Mouse (Mus musculus) CH12.LX (cell line): Measurements from ENCODE around the gene Gm10197. TPM values are rescaled to one million over a fixed set of nuclear protein-coding genes. Genes with fewer than 3 reads are reported as not detected.

ENCODE experiments used
- DNase-seq: peaks from one replicate; pipeline ENCODE4 v3.0.0-alpha.2; 2013; ENCODE audit errors: extremely low read depth
- H3K27ac ChIP-seq: 2 replicates; pipeline ENCODE4 v1.5.1; 2012; ENCODE audit warnings: low read depth, mild to moderate bottlenecking, control low read depth, moderate library complexity; ENCODE audit not compliant: insufficient read depth
- H3K27me3 ChIP-seq: replicated peaks from 2 replicates; pipeline ENCODE3; 2012; ENCODE audit warnings: inconsistent platforms
- H3K36me3 ChIP-seq, 2 experiments: replicated peaks in 1 of 2; 2 replicates each; pipeline versions ENCODE3 to v1.6.1; 2012; ENCODE audit warnings: inconsistent platforms in 1 of 2, low read length in 1 of 2, mild to moderate bottlenecking in 1 of 2, mixed read lengths in 1 of 2, moderate library complexity in 1 of 2; ENCODE audit not compliant: control insufficient read depth in 1 of 2, insufficient read depth in 1 of 2
- H3K4me1 ChIP-seq, 2 experiments: 2 replicates each; pipeline ENCODE4 v1.6.1; 2012; ENCODE audit warnings: inconsistent platforms in 1 of 2, moderate library complexity in 1 of 2; ENCODE audit not compliant: insufficient read depth in 2 of 2, control insufficient read depth in 1 of 2
- H3K4me2 ChIP-seq: 2 replicates; pipeline ENCODE4 v1.6.1; 2012; ENCODE audit warnings: low read depth, mild to moderate bottlenecking, control low read depth; ENCODE audit not compliant: poor library complexity, insufficient read depth, severe bottlenecking
- H3K4me3 ChIP-seq, 3 experiments: fragments of 150-350 bp in 1 of 3; sonication (generic) in 1 of 3; replicated peaks in 1 of 3; 2 replicates each; pipeline versions ENCODE3 to v1.5.1; 2011 to 2012; ENCODE audit warnings: low read depth in 2 of 3, low read length in 2 of 3, mild to moderate bottlenecking in 2 of 3, moderate library complexity in 2 of 3, control low read depth in 1 of 3, improper control_type of control experiment in 1 of 3, inconsistent platforms in 1 of 3, mixed read lengths in 1 of 3; ENCODE audit not compliant: poor library complexity in 1 of 3
- H3K79me2 ChIP-seq: replicated peaks from 2 replicates; pipeline ENCODE4 v1.6.1; 2012; ENCODE audit warnings: mild to moderate bottlenecking, moderate library complexity; ENCODE audit not compliant: control insufficient read depth, poor library complexity, insufficient read depth, severe bottlenecking; ENCODE audit errors: extremely low read depth
- H3K9ac ChIP-seq: 2 replicates; pipeline ENCODE4 v1.6.1; 2012; ENCODE audit warnings: low read depth, mild to moderate bottlenecking, control low read depth, moderate library complexity; ENCODE audit not compliant: insufficient read depth
- H3K9me3 ChIP-seq: replicated peaks from 2 replicates; pipeline ENCODE3; 2012; ENCODE audit warnings: low read length, inconsistent platforms, mixed read lengths
- CHD1 ChIP-seq: IDR thresholded peaks from 2 replicates; pipeline ENCODE4 v1.6.1; 2012; ENCODE audit warnings: low read depth, low read length, improper control_type of control experiment, inconsistent platforms
- CHD2 ChIP-seq: IDR thresholded peaks from 2 replicates; pipeline ENCODE4 v1.6.1; 2011; ENCODE audit warnings: low read length, improper control_type of control experiment
- E2F4 ChIP-seq: IDR thresholded peaks from 2 replicates; pipeline ENCODE4 v1.6.1; 2011; ENCODE audit warnings: low read depth, low read length, improper control_type of control experiment; ENCODE audit not compliant: insufficient replicate concordance
- ELF1 ChIP-seq: IDR thresholded peaks from 2 replicates; pipeline ENCODE4 v1.6.1; 2014; ENCODE audit warnings: low read depth, mild to moderate bottlenecking, inconsistent platforms, low read length, improper control_type of control experiment
- EP300 ChIP-seq: IDR thresholded peaks from 2 replicates; pipeline ENCODE4 v1.6.1; 2011; ENCODE audit warnings: low read length, improper control_type of control experiment
- ETS1 ChIP-seq: conservative IDR thresholded peaks from 2 replicates; pipeline ENCODE4 v1.6.1; 2012; ENCODE audit warnings: low read depth, mild to moderate bottlenecking, inconsistent platforms, low read length, improper control_type of control experiment, moderate library complexity
- GABPA ChIP-seq: IDR thresholded peaks from 2 replicates; pipeline ENCODE4 v1.6.1; 2012; ENCODE audit warnings: low read depth, low read length, improper control_type of control experiment, inconsistent platforms; ENCODE audit not compliant: insufficient replicate concordance
- HCFC1 ChIP-seq: IDR thresholded peaks from 2 replicates; pipeline ENCODE4 v1.6.1; 2012; ENCODE audit warnings: low read depth, mild to moderate bottlenecking, inconsistent platforms, low read length, improper control_type of control experiment
- IRF4 ChIP-seq: IDR thresholded peaks from 2 replicates; pipeline ENCODE4 v1.6.1; 2014; ENCODE audit warnings: low read depth, mild to moderate bottlenecking, inconsistent platforms, low read length, improper control_type of control experiment
- JUN ChIP-seq: IDR thresholded peaks from 2 replicates; pipeline ENCODE4 v1.6.1; 2011; ENCODE audit warnings: low read depth, mild to moderate bottlenecking, low read length, improper control_type of control experiment, moderate library complexity; ENCODE audit not compliant: insufficient read depth
- JUND ChIP-seq: conservative IDR thresholded peaks from 2 replicates; pipeline ENCODE4 v1.6.1; 2011; ENCODE audit warnings: low read depth, low read length, improper control_type of control experiment
- MAFK ChIP-seq: IDR thresholded peaks from 2 replicates; pipeline ENCODE4 v1.6.1; 2011; ENCODE audit warnings: low read length, improper control_type of control experiment; ENCODE audit not compliant: insufficient replicate concordance
- MAX ChIP-seq: IDR thresholded peaks from 2 replicates; pipeline ENCODE4 v1.6.1; 2011; ENCODE audit warnings: low read length, improper control_type of control experiment
- MAZ ChIP-seq: IDR thresholded peaks from 2 replicates; pipeline ENCODE4 v1.6.1; 2012; ENCODE audit warnings: low read depth, mild to moderate bottlenecking, inconsistent platforms, low read length, improper control_type of control experiment, moderate library complexity
- MEF2A ChIP-seq: IDR thresholded peaks from 2 replicates; pipeline ENCODE4 v1.6.1; 2014; ENCODE audit warnings: low read depth, mild to moderate bottlenecking, inconsistent platforms, low read length, improper control_type of control experiment, borderline replicate concordance
- MXI1 ChIP-seq: IDR thresholded peaks from 2 replicates; pipeline ENCODE4 v1.6.1; 2011; ENCODE audit warnings: mild to moderate bottlenecking, low read depth, low read length, improper control_type of control experiment
- NELFE ChIP-seq: IDR thresholded peaks from 2 replicates; pipeline ENCODE4 v1.6.1; 2011; ENCODE audit warnings: low read depth, low read length, improper control_type of control experiment
- PAX5 ChIP-seq: IDR thresholded peaks from 2 replicates; pipeline ENCODE4 v1.6.1; 2012; ENCODE audit warnings: low read length, inconsistent platforms, mixed read lengths
- POLR2A ChIP-seq: IDR thresholded peaks from 2 replicates; pipeline ENCODE4 v1.6.1; 2011; ENCODE audit warnings: low read depth, mild to moderate bottlenecking, improper control_type of control experiment, low read length
- RAD21 ChIP-seq: IDR thresholded peaks from 2 replicates; pipeline ENCODE4 v1.6.1; 2011; ENCODE audit warnings: low read depth, mild to moderate bottlenecking, low read length, improper control_type of control experiment, moderate library complexity
- SIN3A ChIP-seq: IDR thresholded peaks from 2 replicates; pipeline ENCODE4 v1.6.1; 2012; ENCODE audit warnings: low read length, improper control_type of control experiment, inconsistent platforms
- SMC3 ChIP-seq: IDR thresholded peaks from 2 replicates; pipeline ENCODE4 v1.6.1; 2011; ENCODE audit warnings: low read depth, low read length, improper control_type of control experiment
- TBP ChIP-seq: conservative IDR thresholded peaks from 2 replicates; pipeline ENCODE4 v1.6.1; 2011; ENCODE audit warnings: low read depth, low read length, improper control_type of control experiment
- TCF12 ChIP-seq: IDR thresholded peaks from 2 replicates; pipeline ENCODE4 v1.6.1; 2014; ENCODE audit warnings: low read depth, mild to moderate bottlenecking, inconsistent platforms, low read length, improper control_type of control experiment
- UBTF ChIP-seq: IDR thresholded peaks from 2 replicates; pipeline ENCODE4 v1.6.1; 2012; ENCODE audit warnings: low read depth, mild to moderate bottlenecking, inconsistent platforms, low read length, improper control_type of control experiment, moderate library complexity
- USF2 ChIP-seq: conservative IDR thresholded peaks from 2 replicates; pipeline ENCODE4 v1.6.1; 2011; ENCODE audit warnings: low read depth, low read length, improper control_type of control experiment
- ZC3H11A ChIP-seq: IDR thresholded peaks from 2 replicates; pipeline ENCODE4 v1.6.1; 2012; ENCODE audit warnings: low read depth, mild to moderate bottlenecking, inconsistent platforms, low read length, improper control_type of control experiment
- ZKSCAN1 ChIP-seq: IDR thresholded peaks from 2 replicates; pipeline ENCODE4 v1.6.1; 2012; ENCODE audit warnings: low read depth, inconsistent platforms, low read length, improper control_type of control experiment, borderline replicate concordance
- ZMIZ1 ChIP-seq: IDR thresholded peaks from 2 replicates; pipeline ENCODE4 v1.6.1; 2012; ENCODE audit warnings: low read depth, mild to moderate bottlenecking, inconsistent platforms, low read length, improper control_type of control experiment
- ZNF384 ChIP-seq: IDR thresholded peaks from 2 replicates; pipeline ENCODE4 v1.6.1; 2012; ENCODE audit warnings: low read depth, low read length, improper control_type of control experiment, inconsistent platforms
- dilution Hi-C: fragments of 300-500 bp; cut with MboI; formaldehyde crosslinking; loops from 2 replicates; pipeline ENCODE4 v1.14.3; 2020; ENCODE audit warnings: low sequenced_read_pairs; ENCODE audit not compliant: extremely low pct_unique_long_range_greater_than_20kb, extremely low pct_ligation_motif_present
- in situ Hi-C: fragments of 300-500 bp; cut with MboI; formaldehyde crosslinking; loops from 3 replicates; pipeline ENCODE4 v1.14.3; 2019; ENCODE audit warnings: low sequenced_read_pairs, low pct_ligation_motif_present, low pct_unique_long_range_greater_than_20kb, mixed read lengths
- polyA plus RNA-seq: library from polyadenylated mRNA; unstranded; fragments of >175 nt; gene quantifications from 2 replicates; pipeline ENCODE4 v1.2.1, GENCODE M21; 2012; ENCODE audit warnings: low read depth; ENCODE audit not compliant: insufficient read length
- total RNA-seq, 2 experiments: library from RNA; depleted of rRNA; stranded (reverse); fragments of 300-350 nt in 1 of 2; fragments of >200 nt in 1 of 2; gene quantifications; 2 replicates each; pipeline ENCODE4 v1.2.3; 2012 to 2014

Gene Gm10197
- total and polyA plus RNA-seq, 3 experiments, result 3.9 to 11.5 TPM; not detected in 1

- Histone ChIP-seq H3K27ac (no peak overlapping the region), H3K4me1 (peaks cover 14 to 38% of the 10 kb centered on the region in 2 experiments), H3K27me3 (no peaks in the 10 kb centered on the region), H3K9me3 (no peaks in the 10 kb centered on the region), H3K9ac (peak overlapping the region; percentile 51; the same call in 1 of the 2 replicates), H3K4me3 (peak overlapping the region; percentile 54 to 97 (median 70)), H3K36me3 (peaks cover 0 to 15% of the 10 kb centered on the region in 2 experiments), H3K4me2 (peak overlapping the region; percentile 71), H3K79me2 (no peaks in the 10 kb centered on the region)
- in situ Hi-C loops, result loop anchor here (25.0 kb wide), 1 partner anchor 318 kb away; no protein-coding TSS in a partner anchor
- DNase-seq, result no peak
- no peak for TF ChIP-seq PAX5
- TF ChIP-seq JUN, result no peak
- no peak for TF ChIP-seq IRF4
- no peak for TF ChIP-seq MAZ
- TF ChIP-seq JUND, result no peak
- dilution Hi-C loops, result no loop called here
Measured at GRCm38 (mm10) chr19:53329992-53330381, 41.6 kb downstream of the Gm10197 start.

GRCm38 (mm10) chr19:53329221-53329991 lies 42.2 kb downstream of the Gm10197 start:
- peak overlapping the region; percentile 71 for H3K4me2 ChIP-seq
- no peaks in the 10 kb centered on the region for H3K27me3 ChIP-seq
- dilution Hi-C loops, result no loop called here
- peak; percentile 88 for DNase-seq
- H3K79me2 ChIP-seq, result no peaks in the 10 kb centered on the region
- peaks cover 0 to 10% of the 10 kb centered on the region in 2 experiments for H3K36me3 ChIP-seq
- H3K27ac ChIP-seq, result peak overlapping the region; percentile 25; the same call in 1 of the 2 replicates
- no peaks in the 10 kb centered on the region for H3K9me3 ChIP-seq
- in situ Hi-C loops, result loop anchor here (25.0 kb wide), 1 partner anchor 317 kb away; no protein-coding TSS in a partner anchor
- H3K9ac ChIP-seq, result peak overlapping the region; percentile 51; the same call in 1 of the 2 replicates
- H3K4me3 ChIP-seq, result peak overlapping the region; percentile 54 to 97 (median 70)
- peaks cover 16 to 38% of the 10 kb centered on the region in 2 experiments for H3K4me1 ChIP-seq
- no peak for TF ChIP-seq JUND
- TF ChIP-seq EP300, result no peak
- TF ChIP-seq TCF12, result no peak
- TF ChIP-seq CHD2, result no peak
- TF ChIP-seq ZMIZ1, result no peak
- 0 out of 2 replicates have a peak, but pooled peaks have one; percentile 29 for TF ChIP-seq POLR2A
- peak; percentile 65 for TF ChIP-seq SMC3
- TF ChIP-seq GABPA, result peak; percentile 34; the same call in 1 of the 2 replicates
- no peak for TF ChIP-seq ZNF384
- TF ChIP-seq SIN3A, result 0 out of 2 replicates have a peak, but pooled peaks have one; percentile 59
- TF ChIP-seq TBP, result no peak
- 0 out of 2 replicates have a peak, but pooled peaks have one; percentile 28 for TF ChIP-seq CHD1
- TF ChIP-seq MAFK, result no peak
- TF ChIP-seq ZC3H11A, result no peak
- no peak for TF ChIP-seq E2F4
- TF ChIP-seq ELF1, result peak; percentile 76
- peak; percentile 23; the same call in 1 of the 2 replicates for TF ChIP-seq NELFE
- no peak for TF ChIP-seq ZKSCAN1
- TF ChIP-seq MAZ, result peak; percentile 53; the same call in 1 of the 2 replicates
- TF ChIP-seq HCFC1, result peak; percentile 94
- no peak for TF ChIP-seq ETS1
- no peak for TF ChIP-seq USF2
- TF ChIP-seq RAD21, result peak; percentile 44
- 0 out of 2 replicates have a peak, but pooled peaks have one; percentile 25 for TF ChIP-seq MEF2A
- TF ChIP-seq MXI1, result peak; percentile 86
- TF ChIP-seq MAX, result no peak
- 0 out of 2 replicates have a peak, but pooled peaks have one; percentile 61 for TF ChIP-seq UBTF
